Mouse (Mus musculus) brain, embryonic 14.5 days (tissue): ENCODE measurements around the gene Rybp.

Experiments
- CTCF ChIP-seq: fragments of 200-500 bp; IDR thresholded peaks from 2 replicates; pipeline ENCODE4 v1.5.1; 2012; ENCODE audit warnings: inconsistent platforms, mild to moderate bottlenecking, moderate library complexity, borderline replicate concordance; ENCODE audit not compliant: insufficient read depth, insufficient read length; ENCODE audit errors: extremely low read depth
- POLR2A ChIP-seq: fragments of 200-500 bp; IDR thresholded peaks from 2 replicates; pipeline ENCODE4 v1.6.1; 2012; ENCODE audit warnings: mild to moderate bottlenecking, inconsistent platforms, borderline replicate concordance; ENCODE audit not compliant: poor library complexity, insufficient read depth, insufficient read length, severe bottlenecking; ENCODE audit errors: extremely low read depth

- TF ChIP-seq POLR2A (no peak), CTCF (no peak)
These were observed 75.6 kb downstream of the Rybp start for GRCm38 (mm10) chr6:100211646-100212045.
